Comparison of ENCODE assay signal across 13 mouse cellular contexts in genomic region chr4:46008142-46008793, GRCm38 (mm10). TPM values are rescaled to one million over a fixed set of nuclear protein-coding genes. Genes with fewer than 3 reads are reported as not detected.
DNase-seq lines count a peak whose midpoint lies in the region; ATAC-seq and TF ChIP-seq lines count a peak whose summit lies in the region.
"Had no signal": no experiment of that assay in that cellular context is flagged by ENCODE, and none has a peak within 500 bp of the region (broad histone marks: within the 10 kb centered on the region; RNA-seq: fewer than 3 reads in every experiment).

No protein-coding gene starts in this region.

- no peak for ATAC-seq in heart, embryonic 13.5 days (ENCODE audit: extremely low read depth, insufficient number of reproducible peaks, low FRiP score, low TSS enrichment)
- no peak for ATAC-seq in forebrain, postnatal 0 days

- H3K9me3 ChIP-seq in heart, embryonic 13.5 days = no peaks in the 10 kb centered on the region
- H3K9me3 ChIP-seq in forebrain, postnatal 0 days (ENCODE audit: low read length) = no peaks in the 10 kb centered on the region
- H3K9me3 ChIP-seq: G1E; limb, embryonic 15.5 days; stomach, embryonic 15.5 days had no signal

- WGBS in heart, embryonic 13.5 days = 69% methylated on average over 5 of the region's 5 CpGs
- WGBS in forebrain, postnatal 0 days = 88% methylated on average over 5 of the region's 5 CpGs

- H3K4me2 ChIP-seq in heart, embryonic 13.5 days = no peak overlapping the region
- H3K4me2 ChIP-seq in forebrain, postnatal 0 days (ENCODE audit: low read depth) = no peak overlapping the region
- H3K4me2 ChIP-seq: limb, embryonic 15.5 days; stomach, embryonic 15.5 days had no signal

- 0 out of 2 replicates have a peak, but pooled peaks cover 11% of the 10 kb centered on the region for H3K4me1 ChIP-seq in heart, embryonic 13.5 days
- no peaks in the 10 kb centered on the region for H3K4me1 ChIP-seq in forebrain, postnatal 0 days (ENCODE audit: insufficient read depth)
- H3K4me1 ChIP-seq: limb, embryonic 15.5 days; stomach, embryonic 15.5 days had no signal

- H3K27ac ChIP-seq in heart, embryonic 13.5 days (replicated peaks) = peak overlapping the region; percentile 42
- no peak overlapping the region for H3K27ac ChIP-seq in forebrain, postnatal 0 days (ENCODE audit: low read depth, low read length)
- H3K27ac ChIP-seq: limb, embryonic 15.5 days; stomach, embryonic 15.5 days had no signal

- peak; percentile 22 to 30 for DNase-seq in cerebellum, postnatal 10 days
- DNase-seq in cerebellum, adult 11 months = no peak
- peak; percentile 15 for DNase-seq in kidney, postnatal 36 days
- DNase-seq in kidney, adult 18-20 months = no peak
- peak; percentile 17 for DNase-seq in lung, postnatal 14 days
- no peak for DNase-seq in forebrain, postnatal 0 days
- DNase-seq in right cerebral cortex, adult 2 months (ENCODE audit: low spot score in 2 of 2) = no peak
- DNase-seq: gastrocnemius, postnatal 25 days; right cerebral cortex, postnatal 25 days had no signal

- H3K4me3 ChIP-seq in heart, embryonic 13.5 days = no peak overlapping the region
- H3K4me3 ChIP-seq in forebrain, postnatal 0 days (ENCODE audit: low read depth, low read length) = no peak overlapping the region
- H3K4me3 ChIP-seq: limb, embryonic 15.5 days; stomach, embryonic 15.5 days had no signal

- no peaks in the 10 kb centered on the region for H3K27me3 ChIP-seq in heart, embryonic 13.5 days (replicated peaks)
- H3K27me3 ChIP-seq in forebrain, postnatal 0 days (ENCODE audit: insufficient read depth, low read length) = no peaks in the 10 kb centered on the region
- H3K27me3 ChIP-seq: limb, embryonic 15.5 days; stomach, embryonic 15.5 days had no signal

- H3K9ac ChIP-seq in heart, embryonic 13.5 days = no peak overlapping the region
- H3K9ac ChIP-seq in forebrain, postnatal 0 days = no peak overlapping the region
- H3K9ac ChIP-seq: limb, embryonic 15.5 days; stomach, embryonic 15.5 days had no signal

- TF ChIP-seq CTCF in forebrain, postnatal 0 days (IDR thresholded peaks at IDR 0.05; ENCODE audit: low read depth) = no peak

- peaks cover 55% of the 10 kb centered on the region for H3K36me3 ChIP-seq in heart, embryonic 13.5 days
- H3K36me3 ChIP-seq in forebrain, postnatal 0 days (ENCODE audit: insufficient read depth) = peaks cover 34% of the 10 kb centered on the region
- H3K36me3 ChIP-seq: G1E had no signal

RNA-seq across cellular contexts. Expression of gene Tmod1, which starts 30.5 kb away (rescaled TPM):
- 171 and 182 TPM in 2 replicates for polyA plus RNA-seq in heart, embryonic 13.5 days (2015; fragmentation: Nextera tagmentation; extraction: Ambion mirVana)
- total RNA-seq in forebrain, postnatal 0 days (2014; rRNA removed) = 0.92 and 1.0 TPM in 2 replicates
- polyA plus RNA-seq in forebrain, postnatal 0 days (2015; fragmentation: Nextera tagmentation; extraction: Ambion mirVana) = 1.7 and 1.8 TPM in 2 replicates

RNA-seq across cellular contexts. Expression of gene Tdrd7, which starts 43.1 kb away (rescaled TPM):
- 13.0 and 14.3 TPM in 2 replicates for polyA plus RNA-seq in heart, embryonic 13.5 days (2015; fragmentation: Nextera tagmentation; extraction: Ambion mirVana)
- total RNA-seq in forebrain, postnatal 0 days (2014; rRNA removed) = 27.9 and 39.1 TPM in 2 replicates
- 15.1 and 21.3 TPM in 2 replicates for polyA plus RNA-seq in forebrain, postnatal 0 days (2015; fragmentation: Nextera tagmentation; extraction: Ambion mirVana)

Comparison
In these comparisons a context has a peak if more than half of its experiments do, and no peak if none do; other contexts are left out.
1. DNase-seq: peak in cerebellum, postnatal 10 days (2 of 2), kidney, postnatal 36 days (2 of 2) and lung, postnatal 14 days (single experiment); none in cerebellum, adult 11 months (single experiment), kidney, adult 18-20 months (single experiment), forebrain, postnatal 0 days (single experiment) and right cerebral cortex, adult 2 months (0 of 2).
2. RNA of gene Tmod1, which starts 30.5 kb away (polyA plus RNA-seq): 171 to 182 TPM in heart, embryonic 13.5 days; 1.7 to 1.8 TPM in forebrain, postnatal 0 days; every median in the first group is over 10 times any median in the second.